Mouse (Mus musculus): ENCODE results near the gene Abracl.

The Abracl gene

DNA sequence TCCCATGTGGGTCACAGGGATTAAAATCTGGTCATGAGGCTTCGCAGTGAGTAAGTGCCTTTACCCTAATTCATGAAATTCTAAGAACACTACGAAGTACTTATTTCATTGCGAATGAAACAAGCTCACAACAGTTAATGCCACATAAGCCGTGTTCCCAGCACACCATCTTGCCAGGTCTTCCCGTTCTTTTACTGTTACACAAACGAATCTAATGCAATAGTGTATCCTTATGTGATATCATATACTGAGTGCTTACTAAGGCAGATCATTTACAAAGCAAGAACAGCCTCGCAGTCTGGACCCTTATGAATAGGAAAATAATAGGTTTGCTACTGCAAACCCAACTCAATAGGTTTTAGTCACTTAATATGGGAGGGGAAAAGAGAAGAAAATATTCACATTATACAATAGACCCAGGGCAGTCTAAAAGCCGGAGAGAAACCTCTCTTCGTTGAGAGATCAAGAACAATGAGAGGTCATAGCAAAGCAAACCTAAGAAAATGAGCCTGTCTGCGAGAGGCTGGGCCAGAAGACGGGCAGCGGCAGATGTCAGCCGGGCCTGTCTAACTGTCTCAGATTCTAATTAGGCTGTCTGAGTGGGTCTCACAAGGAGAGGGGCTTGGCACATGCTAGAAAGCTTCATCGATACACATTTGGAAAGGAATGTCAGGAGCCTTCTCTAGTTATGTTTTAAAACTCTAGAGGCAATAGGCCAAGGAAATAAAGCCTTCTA, 1.3 kb downstream of the Abracl start:
- no peak for DNase-seq (ENCODE audit: low read depth, low spot score)

GRCm38 (mm10) chr10:18020846-18021245, 2.2 kb downstream of the Abracl start:
- DNase-seq (ENCODE audit: low read depth, low spot score), result no peak

GRCm38 (mm10) chr10:18020443-18020842, 2.6 kb downstream of the Abracl start:
- DNase-seq (ENCODE audit: low read depth, low spot score), result no peak

DNA sequence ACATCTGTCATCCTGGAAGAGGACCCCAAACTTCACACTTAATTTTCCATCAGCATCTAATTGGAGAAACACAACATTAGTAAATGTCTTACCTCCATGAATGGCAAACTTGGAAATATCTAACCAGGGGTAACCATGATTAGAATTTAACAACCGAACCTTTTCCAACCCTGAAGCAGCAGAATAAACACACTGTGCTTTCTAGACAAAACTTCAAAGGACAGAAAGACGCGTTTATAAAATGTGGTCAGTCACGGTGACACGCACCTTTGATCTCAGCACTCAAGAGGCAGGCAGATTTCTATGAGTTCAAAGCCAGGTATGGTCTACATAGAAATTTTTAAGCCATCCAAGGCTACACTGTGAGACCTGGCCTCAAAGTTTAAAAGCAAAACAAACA, 11.3 kb downstream of the Abracl start:
- DNase-seq (ENCODE audit: low read depth, low spot score), result no peak

- no peak for DNase-seq (ENCODE audit: low read depth, low spot score)
These were observed 13.3 kb downstream of the Abracl start for GRCm38 (mm10) chr10:18009744-18010143.

DNA sequence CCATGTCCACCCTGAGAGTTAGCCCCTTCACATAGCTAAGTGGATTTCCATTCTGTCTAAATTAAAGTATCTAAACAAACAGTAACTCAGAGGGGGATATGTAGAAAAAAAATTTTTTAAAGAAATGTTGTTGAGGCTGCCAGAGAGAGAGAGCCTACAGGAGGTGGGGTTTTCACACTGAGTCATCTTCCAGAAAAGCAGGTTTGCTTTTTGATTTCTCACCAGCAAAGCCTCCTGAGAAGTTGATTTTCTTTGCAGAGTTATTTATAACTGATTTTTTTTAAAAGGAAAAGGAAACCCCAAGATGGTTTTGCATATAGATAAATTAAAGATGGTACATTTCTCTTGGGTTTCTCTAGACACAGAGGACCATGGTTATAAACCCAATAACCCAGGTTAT, 15.0 kb downstream of the Abracl start:
- no peak for DNase-seq (ENCODE audit: low read depth, low spot score)

DNA sequence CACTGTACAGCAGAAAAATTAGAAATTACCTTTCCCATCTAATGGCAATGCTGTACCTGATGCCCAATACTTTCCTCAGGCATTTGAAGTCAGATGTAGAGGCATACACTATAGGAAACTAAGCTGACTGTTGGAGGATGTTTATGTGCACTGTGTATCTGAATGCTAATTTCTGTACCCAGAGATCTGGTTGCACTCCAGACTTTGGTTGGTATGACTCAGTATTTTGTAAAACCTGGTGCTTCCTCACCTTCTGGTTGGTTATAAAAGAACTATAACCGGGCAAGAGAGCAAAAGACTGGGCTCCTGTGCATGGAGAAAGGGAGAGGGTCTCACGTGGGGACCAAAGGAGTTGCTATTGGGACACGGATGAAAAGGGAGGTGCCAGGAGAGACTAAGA, 15.8 kb downstream of the Abracl start:
- DNase-seq (ENCODE audit: low read depth, low spot score), result no peak

GRCm38 (mm10) chr10:18006756-18007155, 16.3 kb downstream of the Abracl start:
- no peak for DNase-seq (ENCODE audit: low read depth, low spot score)

DNA sequence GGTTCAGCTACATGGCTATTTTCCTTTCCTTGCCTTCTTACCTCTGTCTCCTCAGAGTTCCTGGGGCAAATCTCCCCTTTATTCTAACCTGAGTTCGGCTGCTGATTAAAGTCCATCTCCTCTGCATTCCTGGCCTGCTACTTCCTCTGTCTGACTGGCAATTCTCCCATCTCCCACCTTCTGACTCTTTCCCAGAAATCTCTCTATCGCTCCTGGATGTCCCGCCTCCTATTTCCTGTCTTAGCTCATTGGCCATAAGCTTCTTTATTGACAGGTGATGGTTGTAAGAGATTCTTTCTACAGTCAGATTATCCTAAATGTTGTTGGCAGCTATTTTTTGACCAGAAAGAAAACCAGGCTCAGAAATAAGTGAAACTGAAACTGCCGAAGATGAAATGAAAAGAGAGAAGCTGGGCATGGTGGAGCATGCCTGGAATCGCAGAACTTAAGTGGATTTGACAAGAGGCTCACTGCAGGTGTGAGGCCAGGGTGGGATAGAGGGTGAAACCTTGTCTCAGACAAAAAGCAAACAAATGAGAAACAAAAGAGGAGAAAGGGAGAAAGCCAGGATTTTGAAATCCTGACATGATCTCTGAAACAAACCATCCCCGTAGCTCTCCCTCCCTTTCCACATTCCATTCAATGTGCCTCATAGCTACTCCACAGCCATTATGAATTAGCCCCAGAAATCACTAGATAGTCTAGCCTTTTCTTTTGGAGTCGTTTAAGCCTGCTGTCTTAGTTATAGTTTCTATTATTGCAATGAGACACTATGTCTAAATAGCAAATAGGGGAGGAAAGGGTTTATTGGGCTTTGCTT, 17.7 kb downstream of the Abracl start:
- no peak for DNase-seq (ENCODE audit: low read depth, low spot score)

GRCm38 (mm10) chr10:18003966-18004637, 19.0 kb downstream of the Abracl start:
- no peak for DNase-seq (ENCODE audit: low read depth, low spot score)

- DNase-seq (ENCODE audit: low read depth, low spot score), result no peak
These were observed 32.5 kb downstream of the Abracl start for GRCm38 (mm10) chr10:17990576-17990975.

- DNase-seq (ENCODE audit: low read depth, low spot score), result no peak
These were observed 34.0 kb downstream of the Abracl start for GRCm38 (mm10) chr10:17989136-17989535.

- DNase-seq (ENCODE audit: low read depth, low spot score), result no peak
These were observed 35.2 kb downstream of the Abracl start for GRCm38 (mm10) chr10:17987823-17988423.

DNA sequence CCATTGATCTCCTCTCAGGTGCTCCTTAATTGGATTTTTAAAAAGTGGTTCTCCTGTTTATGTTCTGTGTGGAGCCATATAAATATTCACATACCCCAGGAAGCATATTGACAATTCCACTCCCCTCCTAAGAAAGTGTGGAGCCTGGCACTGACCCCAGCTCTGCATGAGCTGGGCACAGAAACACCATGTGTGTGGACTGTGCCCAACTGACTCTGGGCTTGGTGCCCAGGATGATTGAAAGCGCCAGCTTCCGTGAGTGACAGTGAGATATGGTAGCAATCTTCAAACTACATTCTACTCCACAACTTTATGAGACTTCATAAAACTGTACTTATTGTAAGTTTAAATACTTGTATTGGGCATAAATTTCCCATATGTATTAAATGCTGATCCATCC, 39.8 kb downstream of the Abracl start:
- no peak for DNase-seq (ENCODE audit: low read depth, low spot score)

GRCm38 (mm10) chr10:17966090-17966489, 57.0 kb downstream of the Abracl start:
- no peak for DNase-seq (ENCODE audit: low read depth, low spot score)

All from mesoderm, embryonic 11.5 days (tissue).